Mouse (Mus musculus): ENCODE measurements around the gene Gm20662. TPM values are rescaled to one million over a fixed set of nuclear protein-coding genes. Genes with fewer than 3 reads are reported as not detected.

The Gm20662 gene
- polyA plus RNA-seq, 1 experiment from 2014 or later: 0.98 TPM

DNA sequence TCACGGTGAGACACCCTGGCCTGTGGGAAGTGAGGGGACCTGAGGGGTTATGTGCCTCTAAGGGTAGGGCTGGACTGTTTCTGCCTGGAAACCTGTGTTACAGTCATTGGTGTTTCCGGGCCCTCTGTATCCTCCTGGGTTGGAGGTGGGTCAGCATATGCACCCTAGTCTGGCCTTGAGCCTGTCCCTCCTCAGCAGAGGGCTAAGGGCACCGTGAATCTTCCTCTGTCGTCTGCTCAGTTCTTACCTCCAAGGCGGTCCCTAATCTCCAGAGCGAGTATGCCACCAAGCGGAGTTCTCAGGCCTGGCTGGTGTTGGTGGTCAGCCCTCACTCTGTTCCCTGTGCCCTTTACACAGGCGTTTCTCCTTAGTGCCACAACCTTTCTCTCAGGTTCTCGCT is 33.2 kb upstream of the Gm20662 start:
- Histone ChIP-seq H3K4me1 (peaks cover 10% of the 10 kb centered on the region), H3K27ac (replicated peaks) (no peak overlapping the region), H3K9ac (replicated peaks) (no peak overlapping the region), H3K9me3 (no peaks in the 10 kb centered on the region), H3K4me2 (replicated peaks) (no peak overlapping the region), H3K36me3 (peaks cover 48% of the 10 kb centered on the region), H3K27me3 (no peaks in the 10 kb centered on the region), H3K4me3 (no peak overlapping the region)
- ATAC-seq (ENCODE audit: low FRiP score, low read depth): no peak
- WGBS: 94% methylated on average over 9 of the region's 9 CpGs

DNA sequence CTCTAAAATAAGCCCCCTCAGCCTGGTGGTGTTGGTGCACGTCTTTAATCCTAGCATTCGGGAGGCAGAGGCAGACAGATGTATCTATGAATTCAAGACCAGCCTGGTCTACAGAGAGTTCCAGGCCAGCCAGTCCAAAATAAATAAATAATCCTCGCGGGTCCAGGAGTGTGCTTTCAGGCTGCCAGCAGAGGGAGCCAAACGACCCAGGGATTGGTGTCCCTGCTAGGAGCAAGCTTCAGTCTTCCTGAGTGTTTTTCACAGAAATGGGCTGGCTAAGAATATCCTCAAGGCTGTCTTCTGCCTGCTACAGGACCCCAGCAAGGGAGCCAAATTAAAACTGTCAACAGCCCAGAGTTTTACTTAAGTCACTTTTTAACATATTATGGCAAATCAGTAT is 32.4 kb upstream of the Gm20662 start:
- Histone ChIP-seq H3K27me3 (no peaks in the 10 kb centered on the region), H3K4me2 (replicated peaks) (no peak overlapping the region), H3K36me3 (peaks cover 46% of the 10 kb centered on the region), H3K9me3 (no peaks in the 10 kb centered on the region), H3K4me3 (no peak overlapping the region), H3K27ac (replicated peaks) (no peak overlapping the region), H3K9ac (replicated peaks) (no peak overlapping the region), H3K4me1 (peaks cover 10% of the 10 kb centered on the region)
- 28% methylated on average over 5 of the region's 5 CpGs for WGBS
- no peak for ATAC-seq (ENCODE audit: low FRiP score, low read depth)

DNA sequence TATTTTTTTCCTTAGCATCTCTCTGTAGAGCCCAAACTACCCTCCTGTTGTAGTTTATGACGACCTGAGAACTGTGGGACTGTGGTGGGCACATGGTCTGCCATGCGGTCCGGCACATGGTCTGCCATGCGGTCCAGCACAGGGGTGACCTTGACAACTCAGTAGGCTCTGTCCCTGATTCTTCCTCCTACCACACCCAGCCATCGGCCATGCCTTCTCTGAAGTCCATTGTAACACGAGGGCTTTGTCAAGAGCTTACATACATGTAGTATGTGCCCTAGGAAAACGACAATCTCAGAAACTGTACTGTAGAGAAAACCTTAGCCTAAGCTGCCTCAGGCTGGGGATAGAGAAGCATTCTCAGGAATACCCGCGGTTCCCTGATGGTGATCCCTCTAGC is 31.5 kb upstream of the Gm20662 start:
- no peak overlapping the region for H3K27ac ChIP-seq (replicated peaks)
- H3K4me3 ChIP-seq: no peak overlapping the region
- no peaks in the 10 kb centered on the region for H3K9me3 ChIP-seq
- H3K4me1 ChIP-seq: peaks cover 10% of the 10 kb centered on the region
- H3K36me3 ChIP-seq: peaks cover 46% of the 10 kb centered on the region
- H3K9ac ChIP-seq (replicated peaks): no peak overlapping the region
- 94% methylated on average over 9 of the region's 9 CpGs for WGBS
- no peaks in the 10 kb centered on the region for H3K27me3 ChIP-seq
- H3K4me2 ChIP-seq (replicated peaks): no peak overlapping the region
- ATAC-seq (ENCODE audit: low FRiP score, low read depth): no peak

DNA sequence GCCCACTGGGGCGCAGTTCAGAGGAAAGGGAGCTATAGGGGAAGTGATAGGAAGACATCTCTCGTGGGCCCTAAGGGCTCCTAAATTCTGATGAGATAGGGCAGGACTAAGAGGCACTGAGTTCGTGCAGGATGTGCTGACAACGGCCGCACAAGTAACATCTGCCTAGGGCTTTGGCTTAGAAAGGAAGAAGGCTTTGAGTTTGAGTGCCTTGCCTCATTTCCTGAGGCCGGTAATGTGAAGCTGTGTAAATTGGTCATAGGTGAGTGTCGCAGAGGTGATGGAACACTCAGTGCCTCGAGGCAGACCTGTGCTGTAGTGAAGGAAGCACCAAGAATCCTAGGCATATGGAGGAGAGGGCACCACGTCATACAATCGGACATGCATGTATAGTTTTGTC is 29.5 kb upstream of the Gm20662 start:
- 94% methylated on average over 10 of the region's 10 CpGs for WGBS

DNA sequence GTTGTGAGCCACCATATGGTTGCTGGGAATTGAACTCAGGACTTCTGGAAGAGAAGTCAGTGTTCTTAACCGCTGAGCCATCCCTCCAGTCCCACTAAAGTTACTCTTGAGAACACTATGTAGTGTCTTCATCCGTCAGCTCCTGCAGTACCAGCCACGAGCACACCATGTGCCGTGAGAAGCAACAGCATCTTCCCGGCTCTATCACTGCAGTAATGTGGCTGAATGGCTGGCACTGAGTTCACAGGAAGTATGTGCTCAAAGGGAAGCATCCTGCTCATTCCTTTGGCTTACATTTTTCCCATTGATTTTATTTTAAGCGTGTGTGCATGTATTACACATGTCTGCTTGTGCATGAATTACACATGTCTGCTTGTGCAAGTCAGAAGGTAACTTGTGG is 28.7 kb upstream of the Gm20662 start:
- 88% methylated on average over 6 of the region's 6 CpGs for WGBS
- Histone ChIP-seq H3K36me3 (peaks cover 51% of the 10 kb centered on the region), H3K4me1 (no peaks in the 10 kb centered on the region), H3K4me2 (replicated peaks) (no peak overlapping the region), H3K9ac (replicated peaks) (no peak overlapping the region), H3K4me3 (no peak overlapping the region), H3K9me3 (no peaks in the 10 kb centered on the region), H3K27me3 (no peaks in the 10 kb centered on the region), H3K27ac (replicated peaks) (no peak overlapping the region)
- ATAC-seq (ENCODE audit: low FRiP score, low read depth): no peak

More for the DNA sequence above, 29.5 kb upstream of the Gm20662 start:
- Histone ChIP-seq H3K9me3 (no peaks in the 10 kb centered on the region), H3K4me3 (no peak overlapping the region), H3K9ac (replicated peaks) (no peak overlapping the region), H3K27me3 (no peaks in the 10 kb centered on the region), H3K27ac (replicated peaks) (no peak overlapping the region), H3K36me3 (peaks cover 46% of the 10 kb centered on the region), H3K4me1 (peaks cover under 1% of the 10 kb centered on the region; the same call in 1 of the 2 replicates), H3K4me2 (replicated peaks) (no peak overlapping the region)
- ATAC-seq (ENCODE audit: low FRiP score, low read depth): no peak

DNA sequence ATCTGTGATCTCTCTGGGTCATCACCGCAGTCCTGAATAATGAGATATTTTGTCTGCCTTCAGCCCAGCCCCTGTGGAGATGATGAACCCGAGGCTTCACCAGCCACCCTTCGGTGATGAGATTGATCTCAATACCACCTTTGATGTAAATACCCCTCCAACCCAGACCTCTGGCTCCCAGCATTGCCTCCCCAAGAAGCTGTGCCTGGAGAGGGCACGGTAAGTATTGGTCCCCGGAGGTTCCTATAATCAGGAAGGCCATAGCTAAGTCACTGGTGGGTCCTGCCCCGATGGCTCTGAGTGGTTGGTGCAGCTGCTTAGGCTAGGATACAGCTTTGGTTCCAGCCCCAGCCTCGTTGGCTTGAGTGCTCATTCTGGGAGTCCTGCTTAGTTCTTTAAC is 27.6 kb upstream of the Gm20662 start:
- peaks cover 54% of the 10 kb centered on the region for H3K36me3 ChIP-seq
- no peak overlapping the region for H3K9ac ChIP-seq (replicated peaks)
- H3K27me3 ChIP-seq: no peaks in the 10 kb centered on the region
- no peak overlapping the region for H3K4me2 ChIP-seq (replicated peaks)
- 92% methylated on average over 7 of the region's 7 CpGs for WGBS
- no peak for ATAC-seq (ENCODE audit: low FRiP score, low read depth)
- no peak overlapping the region for H3K27ac ChIP-seq (replicated peaks)
- H3K9me3 ChIP-seq: no peaks in the 10 kb centered on the region
- no peaks in the 10 kb centered on the region for H3K4me1 ChIP-seq
- H3K4me3 ChIP-seq: no peak overlapping the region

DNA sequence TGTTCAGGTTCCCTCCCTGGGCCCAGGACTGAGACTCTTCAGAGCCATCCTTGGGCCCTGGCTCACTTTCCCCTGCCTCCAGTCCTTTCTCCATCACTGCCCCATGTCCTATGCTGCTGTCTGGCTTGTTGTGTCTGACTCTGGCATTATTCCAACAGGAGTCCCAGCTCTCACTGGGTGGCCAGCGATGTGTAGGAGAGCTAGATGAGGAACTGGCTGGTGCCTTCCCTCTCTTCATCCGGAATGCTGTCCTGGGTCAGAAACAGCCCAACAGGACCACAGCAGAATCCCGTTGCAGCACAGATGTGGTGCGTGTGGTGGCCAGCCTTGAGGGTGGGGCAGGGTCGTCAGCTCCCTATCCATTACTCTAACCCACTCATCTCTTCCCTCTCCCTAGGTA is 25.8 kb upstream of the Gm20662 start:
- Histone ChIP-seq H3K4me3 (no peak overlapping the region), H3K9ac (replicated peaks) (no peak overlapping the region), H3K4me1 (no peaks in the 10 kb centered on the region), H3K9me3 (no peaks in the 10 kb centered on the region), H3K27me3 (no peaks in the 10 kb centered on the region), H3K4me2 (replicated peaks) (no peak overlapping the region), H3K27ac (replicated peaks) (no peak overlapping the region), H3K36me3 (peaks cover 54% of the 10 kb centered on the region)
- no peak for ATAC-seq (ENCODE audit: low FRiP score, low read depth)
- WGBS: 92% methylated on average over 5 of the region's 5 CpGs

DNA sequence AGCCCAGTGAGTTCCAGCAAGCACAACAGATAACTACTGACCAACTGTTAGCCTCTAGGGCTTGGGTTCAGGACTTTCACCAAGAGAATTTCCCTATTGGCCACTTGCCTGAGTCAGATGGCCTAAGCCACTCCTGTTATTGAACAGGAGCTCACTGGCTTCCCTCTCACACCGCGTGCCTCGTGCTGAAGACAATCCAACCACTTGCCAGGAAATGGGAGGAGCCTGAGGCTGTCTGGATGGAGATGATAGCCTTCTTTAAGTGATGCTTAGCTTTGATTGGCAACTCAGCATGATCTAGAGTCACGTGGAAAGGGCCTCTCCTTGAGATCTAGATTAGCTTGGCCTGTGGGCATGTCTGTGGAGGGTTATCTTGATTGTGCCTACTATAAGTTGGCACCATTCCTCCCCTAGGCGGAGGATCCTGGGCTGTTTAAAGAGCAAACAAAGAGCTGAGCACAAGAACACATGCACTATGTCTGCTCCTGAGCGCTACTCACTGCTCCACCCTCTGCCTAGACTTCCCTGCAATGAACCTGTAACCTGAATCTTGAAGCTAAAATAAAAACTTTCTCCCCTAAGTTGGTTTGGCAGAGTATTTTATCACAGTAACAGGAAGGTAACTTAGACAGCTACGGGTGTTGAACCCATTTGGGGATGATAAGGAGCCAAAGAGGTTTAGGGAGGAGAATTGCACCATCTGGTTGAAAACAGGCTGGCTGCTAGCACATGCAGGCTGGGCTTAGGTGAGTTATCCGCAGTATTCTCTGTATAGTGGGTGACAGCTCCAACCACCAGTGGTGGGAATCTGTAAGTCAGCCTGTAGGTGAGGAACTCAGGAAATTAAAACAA is 24.2 kb upstream of the Gm20662 start:
- no peak overlapping the region for H3K4me2 ChIP-seq (replicated peaks)
- 87% methylated on average over 8 of the region's 8 CpGs for WGBS
- peaks cover 41% of the 10 kb centered on the region for H3K36me3 ChIP-seq

DNA sequence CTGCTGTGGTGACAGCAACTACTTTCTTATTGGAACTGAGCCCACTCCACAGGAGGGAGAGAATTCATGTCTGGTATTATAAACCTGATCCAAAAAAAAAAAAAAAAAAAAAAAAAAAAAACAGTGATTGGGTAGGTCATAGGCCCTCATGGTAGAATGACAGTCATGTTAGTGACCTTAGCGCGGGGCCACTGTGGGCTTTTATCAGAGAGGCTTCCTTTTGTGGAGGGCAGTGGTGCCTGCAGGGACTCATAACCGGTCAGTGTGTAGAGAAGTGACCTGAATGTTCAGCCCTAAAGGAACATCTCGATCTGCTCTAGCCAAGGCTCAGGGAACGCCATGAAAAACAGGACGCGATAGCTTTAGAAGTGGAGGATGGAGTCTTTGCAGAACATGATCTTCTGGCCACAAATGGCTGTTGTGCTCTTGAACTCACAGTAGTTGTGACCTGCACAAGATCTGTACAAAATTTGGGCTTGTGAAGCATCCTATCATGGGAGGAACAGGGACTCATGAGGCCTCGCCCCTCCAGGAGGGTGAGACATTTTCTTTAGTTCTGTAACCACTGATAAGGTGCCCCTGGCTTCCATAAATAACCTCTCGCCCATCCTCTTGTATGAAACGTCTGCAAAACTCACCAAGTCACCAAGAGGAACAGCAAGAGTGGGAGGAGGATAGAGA is 21.5 kb upstream of the Gm20662 start:
- Histone ChIP-seq H3K4me2 (replicated peaks) (no peak overlapping the region), H3K9ac (replicated peaks) (no peak overlapping the region), H3K36me3 (peaks cover 31% of the 10 kb centered on the region), H3K4me1 (no peaks in the 10 kb centered on the region), H3K27me3 (no peaks in the 10 kb centered on the region), H3K27ac (replicated peaks) (no peak overlapping the region), H3K4me3 (no peak overlapping the region), H3K9me3 (no peaks in the 10 kb centered on the region)
- 80% methylated on average over 10 of the region's 10 CpGs for WGBS
- ATAC-seq (ENCODE audit: low FRiP score, low read depth): no peak

More for the DNA sequence above, 24.2 kb upstream of the Gm20662 start:
- no peak overlapping the region for H3K4me3 ChIP-seq
- H3K4me1 ChIP-seq: no peaks in the 10 kb centered on the region
- H3K27me3 ChIP-seq: no peaks in the 10 kb centered on the region
- ATAC-seq (ENCODE audit: low FRiP score, low read depth): no peak
- H3K27ac ChIP-seq (replicated peaks): no peak overlapping the region
- no peaks in the 10 kb centered on the region for H3K9me3 ChIP-seq
- no peak overlapping the region for H3K9ac ChIP-seq (replicated peaks)

DNA sequence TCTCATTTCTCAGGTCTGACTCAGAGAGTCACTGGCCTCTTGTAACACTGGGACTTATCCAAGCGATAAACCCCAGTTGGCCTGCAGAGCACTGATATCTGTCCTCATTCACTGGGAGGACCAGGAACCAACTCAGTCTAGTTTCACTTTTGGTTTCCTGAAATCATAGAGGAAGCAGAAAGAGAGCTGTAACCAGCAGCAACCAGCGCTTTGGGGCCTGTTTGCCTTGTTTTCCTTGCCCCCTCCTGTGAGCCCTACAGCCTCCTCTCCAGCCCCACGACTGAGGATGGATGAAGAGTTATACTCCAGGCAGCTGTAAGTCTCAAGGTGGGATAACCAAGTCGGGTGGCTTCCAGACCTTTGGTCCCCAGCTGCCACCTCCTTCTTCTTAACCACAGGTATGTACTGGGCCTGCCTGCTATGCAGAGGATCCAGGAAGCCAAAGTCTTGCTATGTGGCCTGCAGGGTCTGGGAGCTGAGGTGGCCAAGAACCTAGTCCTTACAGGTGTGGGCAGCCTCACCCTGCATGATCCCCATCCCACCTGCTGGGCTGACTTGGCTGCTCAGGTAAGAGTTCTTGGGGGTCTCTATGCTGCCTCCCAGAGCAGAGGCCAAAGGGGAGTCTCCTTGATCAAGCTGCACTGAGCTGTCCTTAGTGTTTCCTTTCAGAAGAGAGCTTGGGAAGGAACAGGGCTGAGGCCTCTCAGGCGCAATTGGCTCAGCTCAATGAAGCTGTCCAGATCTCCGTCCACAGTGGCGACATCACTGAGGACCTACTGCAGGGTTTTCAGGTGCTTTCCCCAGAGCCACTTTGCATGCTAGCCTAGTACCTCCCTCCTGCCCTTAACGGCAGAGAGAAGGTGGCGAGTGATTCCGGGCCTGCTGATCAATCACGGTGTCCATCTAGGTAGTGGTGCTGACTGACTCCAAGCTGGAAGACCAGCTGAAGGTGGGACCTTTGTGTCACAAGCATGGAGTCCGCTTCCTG is 20.5 kb upstream of the Gm20662 start, which contains the start of gene Uba7:
TSS of gene Uba7 (plus strand) at position 107 of the 988 bp plus-strand sequence.
- Histone ChIP-seq H3K27ac (replicated peaks) (no peak within 1 kb of the TSS), H3K4me1 (no peaks in the 10 kb centered on the region), H3K27me3 (no peaks in the 10 kb centered on the region), H3K9me3 (no peaks in the 10 kb centered on the region), H3K36me3 (peaks cover 20% of the 10 kb centered on the region), H3K4me2 (replicated peaks) (no peak within 1 kb of the TSS), H3K9ac (replicated peaks) (no peak within 1 kb of the TSS), H3K4me3 (no peak within 1 kb of the TSS)
- no peak for ATAC-seq (ENCODE audit: low FRiP score, low read depth)
- WGBS: 73% methylated on average over 12 of the region's 12 CpGs

DNA sequence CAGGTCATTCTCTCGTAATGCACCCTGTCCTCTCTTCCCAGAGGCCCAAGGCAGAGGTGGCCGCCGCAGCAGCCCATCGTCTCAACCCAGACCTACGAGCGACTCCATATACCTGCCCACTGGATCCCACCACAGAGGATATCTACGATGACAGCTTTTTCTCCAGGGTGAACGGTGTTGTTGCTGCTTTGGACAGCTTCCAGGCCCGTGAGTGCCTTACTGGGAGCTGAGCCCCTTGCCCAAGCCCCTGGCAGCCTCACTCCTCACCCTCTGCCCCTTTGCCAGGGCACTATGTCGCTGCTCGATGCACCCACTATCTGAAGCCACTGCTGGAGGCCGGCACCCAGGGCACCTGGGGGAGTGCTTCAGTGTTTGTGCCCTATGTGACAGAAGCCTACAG is 17.3 kb upstream of the Gm20662 start:
- H3K27ac ChIP-seq (replicated peaks): no peak overlapping the region
- H3K9ac ChIP-seq (replicated peaks): no peak overlapping the region
- WGBS: 92% methylated on average over 12 of the region's 12 CpGs
- H3K4me1 ChIP-seq: peaks cover 20% of the 10 kb centered on the region
- no peak overlapping the region for H3K4me3 ChIP-seq
- H3K4me2 ChIP-seq (replicated peaks): no peak overlapping the region
- H3K27me3 ChIP-seq: peaks cover 13% of the 10 kb centered on the region
- no peaks in the 10 kb centered on the region for H3K36me3 ChIP-seq
- H3K9me3 ChIP-seq: no peaks in the 10 kb centered on the region
- ATAC-seq (ENCODE audit: low FRiP score, low read depth): no peak

Measured in midbrain, embryonic 12.5 days (tissue).